Mouse (Mus musculus) forebrain, postnatal 0 days (tissue): Measurements from ENCODE around the gene Egr2. TPM values are rescaled to one million over a fixed set of nuclear protein-coding genes. Genes with fewer than 3 reads are reported as not detected.

Experiments
- ATAC-seq: fragments of 200-750 bp; cut with Nextera tagmentation; 2 replicates; pipeline ENCODE4 v1.8.0; 2017; ENCODE audit warnings: mild to moderate bottlenecking, moderate library complexity
- DNase-seq: peaks from one replicate; pipeline ENCODE4 v3.0.0-alpha.2; 2015
- H3K27ac ChIP-seq: fragments of 300-500 bp; sonication (generic); 2 replicates; pipeline ENCODE4 v1.5.1; 2014; ENCODE audit warnings: low read depth, mild to moderate bottlenecking, antibody characterized with exemption, low read length, moderate library complexity, mixed read lengths
- H3K27me3 ChIP-seq: fragments of 300-500 bp; sonication (generic); 2 replicates; pipeline ENCODE4 v1.6.1; 2014; ENCODE audit warnings: mild to moderate bottlenecking, low read length, mixed read lengths; ENCODE audit not compliant: insufficient read depth
- H3K36me3 ChIP-seq: fragments of 300-500 bp; sonication (generic); 2 replicates; pipeline ENCODE4 v1.6.1; 2014; ENCODE audit warnings: mild to moderate bottlenecking, moderate library complexity; ENCODE audit not compliant: insufficient read depth
- H3K4me1 ChIP-seq: fragments of 300-500 bp; sonication (generic); 2 replicates; pipeline ENCODE4 v1.6.1; 2014; ENCODE audit warnings: antibody characterized with exemption; ENCODE audit not compliant: insufficient read depth
- H3K4me2 ChIP-seq: fragments of 300-500 bp; sonication (generic); 2 replicates; pipeline ENCODE4 v1.6.1; 2014; ENCODE audit warnings: low read depth, mild to moderate bottlenecking, moderate library complexity
- H3K4me3 ChIP-seq: fragments of 300-500 bp; sonication (generic); 2 replicates; pipeline ENCODE4 v1.5.1; 2014; ENCODE audit warnings: low read depth, low read length, mixed read lengths
- H3K9ac ChIP-seq: fragments of 300-500 bp; sonication (generic); 2 replicates; pipeline ENCODE4 v1.6.1; 2014; ENCODE audit warnings: mild to moderate bottlenecking
- H3K9me3 ChIP-seq: fragments of 300-500 bp; sonication (generic); 2 replicates; pipeline ENCODE4 v1.6.1; 2016; ENCODE audit warnings: low read length
- CTCF ChIP-seq: sonication (generic); IDR thresholded peaks from 2 replicates; pipeline ENCODE4 v1.5.1; 2016; ENCODE audit warnings: antibody characterized with exemption, control low read depth, low read depth
- WGBS: fragments of 180-500 bp; shearing (Covaris S2); extraction: QIAGEN DNeasy Blood & Tissue Kit; methylation state at CpG from one replicate; pipeline ENCODE4 v1.1.7; 2014; 5-methylcytosine and 5-hydroxymethylcytosine counted together
- polyA plus RNA-seq: library from polyadenylated mRNA; unstranded; fragments of >200 nt; fragmentation: Nextera tagmentation; extraction: Ambion mirVana; gene quantifications from 2 replicates; pipeline ENCODE4 v1.2.1, GENCODE M21; 2015
- total RNA-seq: library from RNA; depleted of rRNA; stranded (reverse); fragments of >200 nt; gene quantifications from 2 replicates; pipeline ENCODE4 v1.2.3, GENCODE M21; 2014; rRNA removed

Gene Egr2
- total and polyA plus RNA-seq, 2 experiments from 2014 or later, result 1.1 to 1.3 TPM

- 87% methylated on average over 7 of the region's 7 CpGs for WGBS
- no peak overlapping the region for H3K9ac ChIP-seq
- ATAC-seq (no peak), DNase-seq (no peak)
- no peaks in the 10 kb centered on the region for H3K4me1 ChIP-seq
- H3K9me3 ChIP-seq, result no peaks in the 10 kb centered on the region
- TF ChIP-seq CTCF, result no peak
- no peak overlapping the region for H3K27ac ChIP-seq
- peaks cover 36% of the 10 kb centered on the region for H3K27me3 ChIP-seq
- H3K4me3 ChIP-seq, result no peak overlapping the region
- H3K36me3 ChIP-seq, result no peaks in the 10 kb centered on the region
- H3K4me2 ChIP-seq, result no peak overlapping the region
Observed at GRCm38 (mm10) chr10:67569539-67569938, 34.3 kb downstream of the Egr2 start.

- Histone ChIP-seq H3K4me3 (no peak overlapping the region), H3K27me3 (peaks cover 25% of the 10 kb centered on the region), H3K36me3 (no peaks in the 10 kb centered on the region), H3K27ac (no peak overlapping the region), H3K4me2 (no peak overlapping the region), H3K9ac (no peak overlapping the region), H3K4me1 (no peaks in the 10 kb centered on the region), H3K9me3 (no peaks in the 10 kb centered on the region)
- TF ChIP-seq CTCF, result no peak
- DNase-seq (no peak), ATAC-seq (no peak)
- WGBS, result 91% methylated on average over 14 of the region's 14 CpGs
Observed at GRCm38 (mm10) chr10:67571443-67571842, 36.2 kb downstream of the Egr2 start.

- Histone ChIP-seq H3K27ac (no peak overlapping the region), H3K9ac (no peak overlapping the region), H3K9me3 (no peaks in the 10 kb centered on the region), H3K4me2 (no peak overlapping the region), H3K27me3 (peaks cover 10% of the 10 kb centered on the region; the same call in 1 of the 2 replicates), H3K4me1 (no peaks in the 10 kb centered on the region), H3K4me3 (no peak overlapping the region), H3K36me3 (no peaks in the 10 kb centered on the region)
- no peak for TF ChIP-seq CTCF
- ATAC-seq, result no peak
- no peak for DNase-seq
- 55% methylated on average over 8 of the region's 8 CpGs for WGBS
Observed at GRCm38 (mm10) chr10:67573310-67573709, 38.0 kb downstream of the Egr2 start.

GRCm38 (mm10) chr10:67579830-67580229 lies 44.6 kb downstream of the Egr2 start:
- Histone ChIP-seq H3K36me3 (no peaks in the 10 kb centered on the region), H3K4me1 (no peaks in the 10 kb centered on the region), H3K9me3 (no peaks in the 10 kb centered on the region), H3K9ac (no peak overlapping the region), H3K27ac (no peak overlapping the region), H3K27me3 (no peaks in the 10 kb centered on the region; the same call in 1 of the 2 replicates), H3K4me3 (no peak overlapping the region), H3K4me2 (no peak overlapping the region)
- over 99% methylated on average over 4 of the region's 4 CpGs for WGBS
- ATAC-seq (no peak), DNase-seq (no peak)
- TF ChIP-seq CTCF, result no peak

GRCm38 (mm10) chr10:67581698-67582285 lies 46.5 kb downstream of the Egr2 start:
- Histone ChIP-seq H3K4me3 (no peak overlapping the region), H3K36me3 (no peaks in the 10 kb centered on the region), H3K4me2 (no peak overlapping the region), H3K27ac (no peak overlapping the region), H3K9ac (no peak overlapping the region), H3K27me3 (no peaks in the 10 kb centered on the region; the same call in 1 of the 2 replicates), H3K9me3 (no peaks in the 10 kb centered on the region), H3K4me1 (no peaks in the 10 kb centered on the region)
- TF ChIP-seq CTCF, result no peak
- WGBS, result 92% methylated on average over 12 of the region's 12 CpGs
- DNase-seq (no peak), ATAC-seq (no peak)

- no peak for ATAC-seq
- H3K4me1 ChIP-seq, result no peaks in the 10 kb centered on the region
- WGBS, result 87% methylated on average over 18 of the region's 18 CpGs
Observed at GRCm38 (mm10) chr10:67585873-67586610, 50.8 kb downstream of the Egr2 start.

More at GRCm38 (mm10) chr10:67585873-67586610, 50.8 kb downstream of the Egr2 start:
- Histone ChIP-seq H3K4me2 (no peak overlapping the region), H3K9me3 (no peaks in the 10 kb centered on the region), H3K27ac (no peak overlapping the region), H3K9ac (no peak overlapping the region), H3K27me3 (no peaks in the 10 kb centered on the region), H3K4me3 (no peak overlapping the region), H3K36me3 (no peaks in the 10 kb centered on the region)
- no peak for DNase-seq
- TF ChIP-seq CTCF, result no peak

Other genes with a start within 250 kb of the Egr2 start
- 51.9 and 52.6 TPM in 2 replicates for gene Ado, start 13.5 kb downstream of the Egr2 start, total RNA-seq
- 58.0 and 59.5 TPM in 2 replicates for gene Ado, start 13.5 kb downstream of the Egr2 start, polyA plus RNA-seq